Comparison of ENCODE assay signal across 8 mouse cellular contexts in the genomic region with DNA sequence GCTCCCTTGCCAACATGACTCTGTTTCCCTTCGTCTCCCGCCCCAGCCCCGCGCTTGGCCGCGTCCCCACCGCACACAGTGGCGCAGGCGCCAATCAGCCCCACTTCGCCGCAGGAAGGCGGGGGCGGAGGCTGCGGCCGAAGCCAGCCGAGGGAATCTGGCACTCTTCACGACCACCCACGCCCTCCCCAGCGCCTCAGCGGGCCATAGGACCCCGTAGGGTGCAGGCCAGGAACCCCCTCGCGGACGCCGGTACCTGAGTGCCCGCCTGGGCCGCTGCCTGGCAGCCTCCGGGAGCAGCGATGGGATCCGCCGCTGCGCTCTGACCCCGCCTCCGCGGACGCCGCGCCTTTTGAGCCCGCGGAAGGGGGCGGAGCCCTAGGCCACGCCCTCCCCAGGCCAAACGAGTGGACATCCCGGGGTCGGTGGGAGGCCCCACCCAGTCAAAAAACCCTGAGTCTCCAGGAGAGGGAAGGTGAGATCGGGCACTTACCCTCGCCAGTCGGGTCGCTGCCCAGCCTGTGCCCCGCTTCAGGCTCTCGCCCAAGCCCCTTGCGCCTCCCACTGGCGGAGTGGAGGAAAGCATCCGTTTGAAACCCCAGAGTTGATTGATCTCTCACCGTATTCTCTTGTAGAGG. TPM values are rescaled to one million over a fixed set of nuclear protein-coding genes. Genes with fewer than 3 reads are reported as not detected.
A peak's percentile ranks its signal among the peaks of the same experiment; 100 is the strongest.
DNase-seq lines count a peak whose midpoint lies in the region; ATAC-seq and TF ChIP-seq lines count a peak whose summit lies in the region.

A gene (minus strand): TSS at position 566 of the 638 bp plus-strand sequence.

- peak within 1 kb of the TSS; percentile 91 for H3K4me3 ChIP-seq in C2C12 (ENCODE audit: insufficient read depth, poor library complexity, severe bottlenecking)
- peak within 1 kb of the TSS; percentile 76 for H3K4me3 ChIP-seq in embryonic fibroblast, embryonic 13.5 days (ENCODE audit: insufficient read depth, low read length)
- H3K4me3 ChIP-seq in kidney, embryonic 14.5 days (ENCODE audit: low read length): peak within 1 kb of the TSS; percentile 58

- peaks cover 29% of the 10 kb centered on the region for H3K36me3 ChIP-seq in C2C12 (ENCODE audit: control insufficient read depth, insufficient read depth)
- peaks cover 21% of the 10 kb centered on the region for H3K36me3 ChIP-seq in kidney, embryonic 14.5 days (ENCODE audit: control insufficient read depth, insufficient read depth, low read length)

- H3K27me3 ChIP-seq in C2C12 (ENCODE audit: control insufficient read depth, insufficient read depth, insufficient read length): no peaks in the 10 kb centered on the region
- no peaks in the 10 kb centered on the region; the same call in 1 of the 2 replicates for H3K27me3 ChIP-seq in kidney, embryonic 14.5 days (ENCODE audit: control insufficient read depth, insufficient read depth, low read length)

- peak; percentile 81 for DNase-seq in brain, adult 2 months (ENCODE audit: low read depth, low spot score)
- DNase-seq in heart, adult 9 months (ENCODE audit: low spot score in 2 of 2): peak; percentile 92 to 94
- peak; percentile 88 for DNase-seq in liver
- peak; percentile 49 to 78 for DNase-seq in monocyte, adult 2 months (ENCODE audit: low read depth in 1 of 2, low spot score in 2 of 2)
- peak; percentile 73 to 76 for DNase-seq in spleen, postnatal 14 days (ENCODE audit: low spot score in 2 of 2)

- peak; percentile 62 for TF ChIP-seq CTCF in C2C12 (IDR thresholded peaks at IDR 0.05; ENCODE audit: control insufficient read depth, insufficient read depth, insufficient read length)
- TF ChIP-seq CTCF in embryonic fibroblast, embryonic 13.5 days (IDR thresholded peaks at IDR 0.05; ENCODE audit: borderline replicate concordance, insufficient read depth, low read length): peak; percentile 60; the same call in 1 of the 2 replicates

- TF ChIP-seq POLR2A in embryonic fibroblast, embryonic 13.5 days (IDR thresholded peaks at IDR 0.05; ENCODE audit: low read depth, low read length): peak; percentile 98

- H3K9me3 ChIP-seq in kidney, embryonic 14.5 days (ENCODE audit: control insufficient read depth, low read length): no peaks in the 10 kb centered on the region

- H3K9ac ChIP-seq in kidney, embryonic 14.5 days (ENCODE audit: low read depth, low read length): peak within 1 kb of the TSS; percentile 70

- peak within 1 kb of the TSS; percentile 93 for H3K4me2 ChIP-seq in kidney, embryonic 14.5 days (replicated peaks; ENCODE audit: low read depth, low read length)

- H3K79me3 ChIP-seq in C2C12 (ENCODE audit: low read depth): peaks cover 35% of the 10 kb centered on the region

- peaks cover 48% of the 10 kb centered on the region for H3K79me2 ChIP-seq in C2C12 (ENCODE audit: control insufficient read depth, insufficient read depth)

- H3K4me1 ChIP-seq in embryonic fibroblast, embryonic 13.5 days (ENCODE audit: control insufficient read depth, insufficient read depth, low read length): peaks cover 16% of the 10 kb centered on the region
- peaks cover 26% of the 10 kb centered on the region for H3K4me1 ChIP-seq in kidney, embryonic 14.5 days (ENCODE audit: control insufficient read depth, insufficient read depth, low read length)

- WGBS in kidney, embryonic 14.5 days: under 1% methylated on average over 54 of the region's 55 CpGs

- H3ac ChIP-seq in C2C12 (ENCODE audit: control insufficient read depth, insufficient read length, low read depth): peak within 1 kb of the TSS; percentile 95

- peak; percentile 82 for ATAC-seq in kidney, embryonic 14.5 days (ENCODE audit: low FRiP score, low TSS enrichment)

- peak within 1 kb of the TSS; percentile 92 for H3K27ac ChIP-seq in embryonic fibroblast, embryonic 13.5 days (ENCODE audit: insufficient read depth, low read length)
- H3K27ac ChIP-seq in kidney, embryonic 14.5 days (ENCODE audit: low read depth, low read length): peak within 1 kb of the TSS; percentile 72; the same call in 1 of the 2 replicates

TF ChIP-seq in C2C12, 6 proteins besides CTCF, POLR2A, EP300 and RAD21:
- no peak for TF ChIP-seq CEBPB (IDR thresholded peaks at IDR 0.05; ENCODE audit: low read depth)
- TF ChIP-seq MAX (IDR thresholded peaks at IDR 0.05): peak; percentile 21

RNA-seq across cellular contexts. Expression of the gene that starts here (rescaled TPM):
- 344 TPM for polyA plus RNA-seq in C2C12 (2012; fragmentation: generic; extraction: Trizol)
- polyA plus RNA-seq in embryonic fibroblast, embryonic 13.5 days (2011; ENCODE audit: insufficient read length, low read depth, missing spikeins): 132 and 179 TPM in 2 replicates
- polyA plus RNA-seq in kidney, embryonic 14.5 days (2014; fragmentation: Nextera tagmentation; extraction: Ambion mirVana): 136 and 141 TPM in 2 replicates

Comparison
In these comparisons a context has a peak if more than half of its experiments do, and no peak if none do; other contexts are left out.
1. Peak in every context shown above with its lines: DNase-seq, ATAC-seq, H3K4me3 ChIP-seq and H3K27ac ChIP-seq.